Mouse (Mus musculus): Measurements from ENCODE around the gene Cldn14. TPM values are rescaled to one million over a fixed set of nuclear protein-coding genes. Genes with fewer than 3 reads are reported as not detected.

Cldn14 gene
- total and polyA plus RNA-seq, 3 experiments, result not detected

DNA sequence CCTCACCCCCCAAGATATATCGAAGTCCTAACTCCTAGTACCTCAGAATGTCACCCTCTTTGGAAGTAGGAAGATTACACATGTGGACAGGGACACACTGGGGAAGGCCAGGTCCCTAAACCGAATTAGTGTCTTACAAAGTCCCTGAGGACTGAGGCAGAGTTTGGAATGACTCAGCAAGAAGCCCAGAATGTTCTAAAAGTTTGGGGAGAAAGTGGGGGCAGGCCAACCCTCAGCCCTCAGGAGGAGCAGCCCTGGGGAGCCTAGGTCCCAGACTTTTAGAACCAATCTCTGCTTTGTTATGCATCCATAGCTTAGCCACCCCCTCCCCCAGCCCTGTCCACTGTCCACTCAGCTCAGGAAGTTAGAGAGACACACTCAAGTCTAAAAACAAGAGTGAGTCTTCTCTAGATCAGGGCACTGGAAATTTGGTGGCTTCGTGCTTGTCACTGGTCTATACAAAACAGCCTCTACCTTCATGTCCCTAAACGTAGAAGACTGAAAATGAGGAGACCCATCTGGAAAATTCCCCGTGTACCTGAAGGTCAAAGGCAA lies 85.7 kb downstream of the Cldn14 start:
- Histone ChIP-seq H3K9ac (ENCODE audit: control insufficient read depth, low read depth, low read length, poor library complexity, severe bottlenecking) (no peak overlapping the region), H3K79me2 (ENCODE audit: control insufficient read depth, insufficient read depth, low read length, poor library complexity) (no peaks in the 10 kb centered on the region), H3K27ac (ENCODE audit: control insufficient read depth, low read depth, low read length) (no peak overlapping the region), H3K4me1 (ENCODE audit: control insufficient read depth in 1 of 2, insufficient read depth in 2 of 2, low read length in 2 of 2) (peaks cover under 1 to 2% of the 10 kb centered on the region in 2 experiments; a peak in 3 of 4 replicates), H3K27me3 (ENCODE audit: control insufficient read depth in 1 of 2, insufficient read depth in 2 of 2, low read length in 2 of 2) (no peaks in the 10 kb centered on the region), H3K9me3 (replicated peaks; ENCODE audit: insufficient read depth, low read length) (no peaks in the 10 kb centered on the region), H3K36me3 (ENCODE audit: control insufficient read depth in 1 of 2, insufficient read depth in 2 of 2, low read length in 2 of 2) (peaks cover 0 to under 1% of the 10 kb centered on the region in 2 experiments; a peak in 1 of 4 replicates), H3K4me3 (ENCODE audit: control insufficient read depth in 1 of 2, insufficient read depth in 1 of 2, low read depth in 2 of 2, low read length in 2 of 2) (no peak overlapping the region)
- no peak for TF ChIP-seq MXI1 (IDR thresholded peaks at IDR 0.05; ENCODE audit: low read depth, low read length)
- no peak for TF ChIP-seq MYB (IDR thresholded peaks at IDR 0.05; ENCODE audit: low read depth, low read length)
- TF ChIP-seq TCF12 (IDR thresholded peaks at IDR 0.05; ENCODE audit: low read depth, low read length), result no peak
- TF ChIP-seq SIN3A (IDR thresholded peaks at IDR 0.05; ENCODE audit: low read length), result no peak
- TF ChIP-seq ZNF384 (IDR thresholded peaks at IDR 0.05; ENCODE audit: low read depth, low read length), result no peak
- TF ChIP-seq UBTF (IDR thresholded peaks at IDR 0.05; ENCODE audit: borderline replicate concordance, insufficient read depth, low read depth, low read length), result no peak
- no peak for DNase-seq (ENCODE audit: low read depth, low spot score)

DNA sequence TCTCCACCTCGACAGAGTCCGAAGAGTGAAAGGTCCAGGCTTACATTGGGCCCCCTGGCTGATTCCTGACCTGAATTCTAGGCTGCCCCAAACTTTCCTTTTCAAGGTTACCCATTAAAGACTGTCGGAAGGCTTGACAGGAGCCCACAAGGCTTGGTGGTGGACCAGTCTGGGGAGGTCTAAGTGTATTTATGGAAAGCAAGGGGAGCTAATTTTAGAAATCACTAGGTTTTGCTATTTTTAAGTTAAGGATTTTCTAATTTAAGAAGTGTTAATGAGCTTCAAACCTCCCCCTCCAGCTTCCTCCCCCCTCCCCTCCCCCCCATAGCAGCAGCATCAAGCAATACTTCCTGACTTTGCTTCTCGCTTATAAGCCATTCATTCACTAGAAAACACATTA lies 88.0 kb downstream of the Cldn14 start:
- H3K4me1 ChIP-seq (ENCODE audit: control insufficient read depth in 1 of 2, insufficient read depth in 2 of 2, low read length in 2 of 2), result peaks cover 3 to 5% of the 10 kb centered on the region in 2 experiments; a peak in 3 of 4 replicates
- no peak overlapping the region for H3K27ac ChIP-seq (ENCODE audit: control insufficient read depth, low read depth, low read length)
- no peaks in the 10 kb centered on the region for H3K27me3 ChIP-seq (ENCODE audit: control insufficient read depth in 1 of 2, insufficient read depth in 2 of 2, low read length in 2 of 2)
- no peak overlapping the region for H3K9ac ChIP-seq (ENCODE audit: control insufficient read depth, low read depth, low read length, poor library complexity, severe bottlenecking)
- H3K79me2 ChIP-seq (ENCODE audit: control insufficient read depth, insufficient read depth, low read length, poor library complexity), result no peaks in the 10 kb centered on the region
- no peak overlapping the region for H3K4me3 ChIP-seq (ENCODE audit: control insufficient read depth in 1 of 2, insufficient read depth in 1 of 2, low read depth in 2 of 2, low read length in 2 of 2)
- peaks cover 0 to 4% of the 10 kb centered on the region in 2 experiments; a peak in 1 of 4 replicates for H3K36me3 ChIP-seq (ENCODE audit: control insufficient read depth in 1 of 2, insufficient read depth in 2 of 2, low read length in 2 of 2)
- DNase-seq (ENCODE audit: low read depth, low spot score), result no peak
- no peaks in the 10 kb centered on the region for H3K9me3 ChIP-seq (replicated peaks; ENCODE audit: insufficient read depth, low read length)
- no peak for TF ChIP-seq USF1 (IDR thresholded peaks at IDR 0.05; ENCODE audit: low read depth, low read length)
- TF ChIP-seq KAT2A (conservative IDR thresholded peaks at IDR 0.05; ENCODE audit: low read depth, low read length), result no peak
- no peak for TF ChIP-seq MYC (IDR thresholded peaks at IDR 0.05; ENCODE audit: low read depth, low read length)
- no peak for TF ChIP-seq CHD1 (IDR thresholded peaks at IDR 0.05; ENCODE audit: low read depth, low read length)
- no peak for TF ChIP-seq RCOR1 (IDR thresholded peaks at IDR 0.05; ENCODE audit: low read depth, low read length)
- TF ChIP-seq ETS1 (IDR thresholded peaks at IDR 0.05; ENCODE audit: low read depth, low read length), result no peak
- TF ChIP-seq SIN3A (IDR thresholded peaks at IDR 0.05; ENCODE audit: low read length), result no peak
- no peak for TF ChIP-seq TCF12 (IDR thresholded peaks at IDR 0.05; ENCODE audit: low read depth, low read length)
- TF ChIP-seq MXI1 (IDR thresholded peaks at IDR 0.05; ENCODE audit: low read depth, low read length), result no peak
- TF ChIP-seq POLR2AphosphoS2 (IDR thresholded peaks at IDR 0.05; ENCODE audit: low read length), result no peak
- TF ChIP-seq HCFC1 (IDR thresholded peaks at IDR 0.05; ENCODE audit: low read depth, low read length), result no peak
- no peak for TF ChIP-seq MAX (IDR thresholded peaks at IDR 0.05; ENCODE audit: low read length)
- TF ChIP-seq USF2 (IDR thresholded peaks at IDR 0.05; ENCODE audit: borderline replicate concordance in 1 of 2, insufficient read depth in 1 of 2, low read depth in 1 of 2, low read length in 2 of 2), result no peak
- TF ChIP-seq NELFE (IDR thresholded peaks at IDR 0.05; ENCODE audit: low read depth, low read length), result no peak
- no peak for TF ChIP-seq RAD21 (IDR thresholded peaks at IDR 0.05; ENCODE audit: low read depth, low read length)

All from MEL (cell line).